Mouse (Mus musculus): ENCODE data around the gene Mad2l2. TPM values are rescaled to one million over a fixed set of nuclear protein-coding genes. Genes with fewer than 3 reads are reported as not detected.
"Not testable (repeated sequence)": the region's sequence is repeated elsewhere in the genome, so short reads cannot be mapped to it uniquely, and the experiment has no call there.

Mad2l2 gene
- total RNA-seq, 4 experiments from 2014 or later: 6.9 to 13.6 (median 11.7) TPM

DNA sequence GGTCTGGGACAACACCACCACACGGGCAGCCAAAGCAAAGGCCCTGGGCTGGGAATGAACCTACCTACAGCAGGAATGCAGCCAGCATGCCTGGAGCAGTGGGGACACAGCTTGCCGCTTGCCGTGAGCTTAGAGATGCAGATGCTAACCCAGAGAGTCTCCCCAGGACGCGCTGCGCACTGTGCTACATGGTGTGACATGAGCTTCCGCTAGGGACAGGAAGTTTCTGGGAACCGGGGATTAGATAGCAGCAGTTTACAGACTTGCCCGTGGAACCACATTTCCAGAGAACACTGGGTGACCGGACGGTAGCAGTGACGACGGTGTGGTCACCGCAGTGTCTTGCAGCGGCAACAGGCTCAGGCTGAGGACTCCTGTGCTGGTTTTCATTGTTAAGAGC is 39.4 kb downstream of the Mad2l2 start:
- no peak for DNase-seq (ENCODE audit: low spot score)

DNA sequence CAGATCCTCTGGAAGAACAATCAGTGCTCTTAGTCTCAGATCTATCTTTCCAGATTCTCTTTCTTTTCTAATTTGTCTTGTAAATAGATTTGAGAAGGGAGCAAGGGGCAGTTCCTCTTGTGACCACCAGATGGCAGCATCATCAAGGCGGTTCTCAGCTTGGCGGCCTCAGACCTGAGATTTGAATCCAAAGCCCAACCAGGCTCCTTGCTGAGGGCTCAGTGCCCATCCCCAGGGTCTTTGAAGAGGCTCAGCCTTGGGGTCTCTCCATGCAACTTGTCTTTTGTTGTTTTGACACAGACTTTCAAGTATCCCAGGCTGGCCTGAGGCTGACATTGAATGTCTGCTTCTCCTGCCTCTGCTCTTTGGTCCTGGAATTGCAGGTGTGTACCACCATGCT is 40.7 kb downstream of the Mad2l2 start:
- no peak for DNase-seq (ENCODE audit: low spot score)

DNA sequence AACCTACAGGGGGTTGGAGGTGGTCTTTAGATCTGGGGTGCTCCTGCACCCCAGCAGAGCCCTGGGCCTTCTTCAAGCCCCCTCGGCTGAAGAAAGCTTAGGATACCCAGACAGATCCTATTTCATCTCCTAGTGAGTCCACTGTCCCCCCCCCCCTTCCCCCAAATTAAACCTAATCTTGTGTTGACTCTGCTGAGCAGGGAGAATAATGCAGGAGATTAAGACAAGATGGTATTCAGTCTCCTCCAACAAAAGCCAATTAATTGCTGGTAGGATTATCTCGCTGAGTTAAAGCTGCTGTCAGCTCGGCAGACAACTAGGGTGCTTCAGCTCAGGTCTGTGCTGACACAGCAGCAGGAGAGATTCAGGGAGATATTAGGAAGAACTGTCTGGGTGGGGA is 41.1 kb downstream of the Mad2l2 start:
- no peak for DNase-seq (ENCODE audit: low spot score)

DNA sequence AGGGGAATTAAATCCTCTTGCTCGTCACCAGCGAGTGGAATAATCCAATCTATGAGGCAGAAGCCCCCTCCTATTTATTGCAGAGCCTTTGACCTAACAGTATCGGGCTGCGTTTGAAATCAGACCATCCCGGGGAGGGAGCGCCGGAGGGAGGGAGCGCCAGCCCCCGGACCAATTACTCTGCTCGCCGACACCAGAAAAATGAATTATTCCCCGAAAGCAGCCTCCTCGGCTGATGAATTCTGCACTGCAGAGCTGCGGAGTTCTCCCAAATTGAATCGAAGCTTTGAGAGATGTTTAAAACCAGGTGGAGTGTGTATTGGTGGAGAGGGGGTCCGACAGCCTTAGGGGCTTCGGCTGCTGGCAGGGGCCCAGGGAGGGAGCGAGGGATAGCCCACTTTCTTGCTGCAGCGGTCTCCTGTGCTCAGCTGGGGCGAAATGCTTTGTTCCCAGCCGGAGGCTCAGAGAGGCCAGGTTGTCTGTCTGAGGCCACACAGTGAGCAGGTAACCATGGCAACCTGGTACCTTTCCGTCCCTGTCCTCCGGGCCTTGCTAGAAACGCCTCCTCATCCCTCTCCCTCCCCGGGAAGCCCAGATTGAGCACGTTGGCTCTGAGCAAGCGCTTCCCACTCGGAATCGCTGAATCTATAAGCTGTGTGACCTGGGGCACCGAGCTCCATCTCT is 43.8 kb downstream of the Mad2l2 start:
- DNase-seq (ENCODE audit: low spot score): no peak

DNA sequence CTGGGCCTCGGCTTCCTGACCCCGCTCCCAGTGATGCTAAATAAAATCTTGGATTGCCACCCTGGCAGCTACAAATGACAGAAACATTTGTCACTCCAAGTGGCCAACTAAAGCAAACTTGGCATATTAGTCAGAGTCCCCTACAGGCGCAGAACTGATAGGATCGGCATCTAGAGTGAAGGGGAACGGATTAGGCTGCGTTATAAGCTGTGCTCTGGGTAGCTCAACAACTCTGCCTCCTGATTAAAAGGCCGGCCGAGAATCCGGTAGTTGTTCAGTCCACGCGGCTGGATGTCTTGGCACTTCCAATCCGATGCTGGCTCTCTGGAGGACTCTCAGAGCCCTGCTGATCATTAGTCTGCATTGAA is 44.3 kb downstream of the Mad2l2 start:
- DNase-seq (ENCODE audit: low spot score): no peak

DNA sequence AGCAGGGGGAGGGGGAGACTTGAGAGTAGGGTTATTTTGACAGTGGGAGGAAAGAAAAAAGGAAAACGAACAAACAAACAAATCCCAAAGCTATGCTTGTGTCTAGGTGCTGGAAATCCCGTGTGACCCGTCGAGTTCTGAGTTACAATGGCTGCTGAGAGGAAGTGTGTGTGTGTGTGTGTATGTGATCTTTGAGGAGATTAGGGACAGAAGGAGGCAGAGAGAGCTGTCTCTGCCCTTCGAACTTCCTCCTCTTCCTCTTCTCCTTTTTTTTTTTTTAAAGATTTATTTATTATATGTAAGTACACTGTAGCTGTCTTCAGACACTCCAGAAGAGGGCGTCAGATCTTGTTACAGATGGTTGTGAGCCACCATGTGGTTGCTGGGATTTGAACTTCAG is 46.4 kb downstream of the Mad2l2 start:
- not testable (repeated sequence) for DNase-seq (ENCODE audit: low spot score)

DNA sequence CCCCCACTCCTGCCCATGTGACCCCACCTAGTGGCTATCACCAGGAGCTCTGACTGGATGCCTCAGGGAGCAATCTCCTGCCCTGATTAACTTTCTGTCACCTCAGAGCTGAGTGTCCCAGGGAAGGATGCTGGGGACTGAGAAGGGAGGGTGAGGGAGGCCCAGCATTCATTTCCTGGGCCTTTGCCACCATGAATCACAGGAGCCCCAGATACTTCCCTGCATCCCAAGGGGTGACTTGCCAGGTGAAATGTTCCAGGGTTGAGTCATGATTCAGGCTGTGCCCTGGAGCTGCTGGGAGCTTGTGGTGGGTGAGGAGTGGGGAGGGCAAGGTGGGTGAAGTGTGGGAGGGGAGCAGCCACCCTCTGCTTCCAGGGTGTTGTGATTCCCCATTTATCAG is 47.5 kb downstream of the Mad2l2 start:
- DNase-seq (ENCODE audit: low spot score): no peak

DNA sequence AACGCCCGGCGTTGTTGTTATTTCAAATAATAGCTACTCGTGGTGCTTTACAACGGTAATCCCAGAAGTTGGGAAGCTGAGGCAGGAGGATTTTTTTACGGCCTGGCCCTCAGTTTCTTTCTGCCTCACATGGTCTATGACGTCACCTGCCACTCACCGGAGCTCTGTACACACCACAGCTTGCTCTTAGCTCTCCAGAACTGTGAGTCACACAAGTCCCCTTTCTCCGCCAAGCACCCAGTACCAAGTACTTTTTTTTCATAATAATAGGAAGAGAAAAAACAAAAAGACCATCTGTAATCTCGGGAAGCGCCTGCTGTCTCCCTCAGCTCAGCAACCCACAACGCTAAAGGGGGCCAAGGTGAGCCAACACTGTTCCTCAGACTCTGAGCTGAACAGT is 51.3 kb downstream of the Mad2l2 start:
- no peak for DNase-seq (ENCODE audit: low spot score)

DNA sequence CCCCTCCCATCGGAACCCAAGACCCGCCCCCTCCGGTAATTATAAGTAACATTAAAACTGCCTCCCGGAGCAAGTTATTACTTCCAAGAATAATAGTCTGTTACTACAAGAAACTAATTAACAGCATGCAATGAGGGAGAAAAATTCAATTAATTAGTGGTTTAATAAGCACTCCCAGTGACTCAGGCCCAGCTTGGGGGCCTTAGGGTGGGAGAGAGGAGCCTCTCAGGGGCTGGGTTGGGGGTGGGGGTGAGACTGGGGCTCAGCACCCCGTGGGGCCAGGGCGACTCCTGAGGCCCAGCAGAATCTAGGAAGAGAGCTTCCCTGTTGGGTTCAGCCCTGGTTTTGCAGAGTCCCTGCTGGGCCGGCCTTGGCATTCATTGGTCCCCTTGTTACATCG is 52.2 kb downstream of the Mad2l2 start:
- no peak for DNase-seq (ENCODE audit: low spot score)

DNA sequence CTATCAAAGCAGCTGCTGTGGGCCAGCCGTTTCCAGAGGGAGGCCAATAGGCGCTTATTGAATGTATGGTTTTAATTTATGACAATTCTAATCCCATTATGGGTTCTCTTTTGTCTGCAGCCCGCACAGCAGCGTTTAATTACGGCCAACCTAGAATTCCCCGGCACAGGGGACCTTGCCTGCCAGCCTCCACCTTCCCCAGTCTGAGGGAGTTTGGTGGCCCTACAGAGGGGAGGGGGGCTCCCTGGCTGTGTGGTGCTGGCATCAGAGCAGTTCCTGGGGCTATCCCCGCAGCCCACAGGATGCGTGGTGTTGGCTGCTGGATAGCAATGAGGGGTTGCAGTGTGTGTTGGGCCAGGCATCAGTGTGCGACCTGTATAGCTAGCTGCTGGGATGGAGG is 54.4 kb downstream of the Mad2l2 start:
- DNase-seq (ENCODE audit: low spot score): no peak

DNA sequence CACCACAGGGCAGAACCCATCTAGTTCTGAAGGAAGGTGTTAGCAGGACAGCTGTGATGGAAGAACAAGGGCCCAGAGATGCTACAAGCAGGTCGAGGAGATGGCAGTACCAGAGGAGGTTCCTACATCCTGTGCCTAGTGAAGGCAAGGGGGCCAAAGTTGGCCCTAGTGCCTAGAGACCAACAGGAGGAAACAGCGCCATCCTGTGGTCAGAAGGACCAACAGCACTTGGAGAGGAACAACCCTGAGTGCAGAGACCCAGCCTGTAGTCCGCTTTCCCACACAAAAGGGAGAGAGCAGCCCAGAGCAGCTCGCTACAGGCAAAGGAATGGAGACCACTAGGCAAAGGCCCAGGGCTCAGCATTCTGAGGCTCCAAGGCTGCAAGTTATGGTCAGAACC is 55.6 kb downstream of the Mad2l2 start:
- DNase-seq (ENCODE audit: low spot score): no peak

DNA sequence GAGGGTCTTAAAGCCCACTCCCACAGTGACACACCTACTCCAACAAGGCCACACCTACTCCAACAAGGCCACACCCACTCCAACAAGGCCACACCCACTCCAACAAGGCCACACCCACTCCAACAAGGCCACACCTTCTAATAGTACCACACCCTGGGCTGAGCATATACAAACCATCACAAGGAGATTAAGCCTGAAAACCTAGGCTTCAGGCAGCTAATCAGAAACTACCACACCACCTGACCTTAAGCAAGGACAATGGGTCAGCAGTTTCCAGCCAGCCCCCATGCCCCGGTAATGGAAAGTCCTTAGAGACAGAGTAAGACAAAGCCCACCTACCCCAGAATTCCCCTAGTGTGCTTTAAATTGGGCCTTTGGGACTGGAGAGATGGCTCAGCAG is 58.6 kb downstream of the Mad2l2 start:
- DNase-seq (ENCODE audit: low spot score): not testable (repeated sequence)

DNA sequence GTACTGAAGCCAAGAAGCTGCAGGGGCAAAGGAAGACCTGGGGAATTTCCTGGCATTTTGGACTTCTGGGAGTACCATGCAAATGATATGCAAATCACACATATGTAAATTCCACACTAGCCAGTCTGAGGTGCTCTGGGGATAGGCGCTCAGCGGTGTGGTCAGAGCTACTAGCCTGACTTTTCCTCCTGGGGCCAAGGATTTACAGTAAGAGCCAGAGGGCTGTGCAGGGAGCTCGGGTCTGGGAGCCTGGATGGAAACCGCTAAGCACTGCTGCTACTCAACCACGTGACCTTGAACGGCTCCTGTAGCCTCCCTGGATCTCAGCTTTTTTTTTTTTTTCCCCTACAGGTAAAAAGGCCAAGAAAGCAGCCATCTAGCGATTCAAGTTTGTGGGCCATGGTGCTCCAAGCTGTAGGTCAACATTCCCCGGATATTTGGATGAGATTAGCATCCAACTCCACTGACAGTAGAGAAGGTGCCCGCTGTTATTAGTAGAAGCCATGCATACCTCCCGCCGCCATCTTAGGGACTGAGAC is 62.6 kb downstream of the Mad2l2 start:
- no peak for DNase-seq (ENCODE audit: low spot score)

DNA sequence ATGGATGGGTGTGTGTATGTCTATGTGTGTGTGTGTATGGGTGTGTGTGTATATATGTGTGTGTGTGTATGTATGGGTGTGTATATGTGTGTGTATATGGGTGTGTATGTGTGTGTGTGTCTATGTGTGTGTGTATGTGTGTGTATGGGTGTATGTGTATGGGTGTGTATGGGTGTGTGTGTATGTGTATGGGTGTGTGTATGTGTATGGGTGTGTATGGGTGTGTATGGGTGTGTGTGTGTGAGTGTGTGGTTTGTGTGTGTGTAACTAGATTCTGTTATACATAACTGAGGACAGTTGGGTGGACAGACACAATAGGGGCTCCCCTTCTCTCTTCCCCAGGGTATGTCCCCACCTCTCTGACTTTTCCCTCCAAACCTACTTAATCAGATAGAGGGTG is 64.2 kb downstream of the Mad2l2 start:
- no peak for DNase-seq (ENCODE audit: low spot score)

Small RNA genes lying within 50 kb of the gene (microRNA-seq; reads per million reads assigned to microRNA genes)
- gene Mir7022: not detected

Other genes starting within 250 kb of the Mad2l2 start
- gene Mfn2, start 225.7 kb upstream of the Mad2l2 start, total RNA-seq (2022): 100 to 1,000 TPM; 664 to 803 (median 747) TPM
- gene Plod1, start 193.6 kb upstream of the Mad2l2 start, total RNA-seq (2022): 10 to 100 TPM; 52.7 to 66.9 (median 61.3) TPM
- gene 2510039O18Rik, start 189.5 kb upstream of the Mad2l2 start, total RNA-seq (2022): 10 to 100 TPM; 35.8 to 43.1 (median 39.7) TPM
- 100 to 1,000 TPM; 107 to 313 (median 216) TPM for gene Nppb, start 144.6 kb upstream of the Mad2l2 start, total RNA-seq (2022)
- 1,000 to 10,000 TPM; 1,499 to 1,940 (median 1,728) TPM for gene Nppa, start 129.7 kb upstream of the Mad2l2 start, total RNA-seq (2022)
- gene Clcn6, start 91.6 kb upstream of the Mad2l2 start, total RNA-seq (2022): 1 to 10 TPM; 7.1 to 9.8 (median 8.9) TPM
- gene Mthfr, start 91.3 kb upstream of the Mad2l2 start, total RNA-seq (2022): 1 to 10 TPM; 8.0 to 9.8 (median 8.6) TPM
- 10 to 100 TPM; 45.2 to 51.5 (median 48.2) TPM for gene Agtrap, start 42.4 kb upstream of the Mad2l2 start, total RNA-seq (2022)
- under 1 TPM; 0.06 to 0.20 (median 0.07) TPM for gene Draxin, start 314 bp downstream of the Mad2l2 start, total RNA-seq (2022)
- gene Fbxo6, start 21.8 kb downstream of the Mad2l2 start, total RNA-seq (2022): 10 to 100 TPM; 36.1 to 44.0 (median 39.6) TPM
- 10 to 100 TPM; 25.2 to 33.4 (median 25.5) TPM for gene Fbxo44, start 30.1 kb downstream of the Mad2l2 start, total RNA-seq (2022)
- gene Fbxo2, start 30.2 kb downstream of the Mad2l2 start, total RNA-seq (2022): under 1 TPM; 0.27 to 0.57 (median 0.31) TPM
- gene Disp3, start 157.6 kb downstream of the Mad2l2 start, total RNA-seq (2022): under 1 TPM in 1 of 4 experiments, not detected in 3; 0.06 TPM

Measured in heart, adult 8-10 months (tissue).